Mouse (Mus musculus) heart, embryonic 10.5 days (tissue): ENCODE data around the gene Ccdc117. TPM values are rescaled to one million over a fixed set of nuclear protein-coding genes. Genes with fewer than 3 reads are reported as not detected.
"Not testable (repeated sequence)": the region's sequence is repeated elsewhere in the genome, so short reads cannot be mapped to it uniquely, and the experiment has no call there.

ENCODE experiments used
- DNase-seq: peaks from one replicate; pipeline ENCODE4 v3.0.0-alpha.2; 2017; ENCODE audit warnings: low spot score
- H3K27ac ChIP-seq: fragments of 300-500 bp; sonication (generic); 2 replicates; pipeline ENCODE4 v1.5.1; 2016; ENCODE audit warnings: mild to moderate bottlenecking
- H3K27me3 ChIP-seq: fragments of 300-500 bp; sonication (generic); 2 replicates; pipeline ENCODE4 v1.6.1; 2016; ENCODE audit warnings: mild to moderate bottlenecking; ENCODE audit not compliant: poor library complexity, insufficient read depth, severe bottlenecking
- H3K36me3 ChIP-seq: fragments of 300-500 bp; sonication (generic); 2 replicates; pipeline ENCODE4 v1.6.1; 2016; ENCODE audit warnings: mild to moderate bottlenecking, moderate library complexity
- H3K4me1 ChIP-seq: fragments of 300-500 bp; sonication (generic); 2 replicates; pipeline ENCODE4 v1.6.1; 2016; ENCODE audit warnings: mild to moderate bottlenecking
- H3K4me3 ChIP-seq: fragments of 300-500 bp; sonication (generic); 2 replicates; pipeline ENCODE4 v1.5.1; 2016; ENCODE audit warnings: mild to moderate bottlenecking, moderate library complexity
- H3K9me3 ChIP-seq: fragments of 300-500 bp; sonication (generic); 2 replicates; pipeline ENCODE4 v1.6.1; 2016; ENCODE audit warnings: mild to moderate bottlenecking, moderate library complexity
- WGBS: fragments of 180-500 bp; shearing (Covaris S2); methylation state at CpG from one replicate; pipeline ENCODE4 v1.1.7; 2016; 5-methylcytosine and 5-hydroxymethylcytosine counted together
- polyA plus RNA-seq: library from polyadenylated mRNA; unstranded; fragments of >200 nt; fragmentation: Nextera tagmentation; extraction: Ambion mirVana; gene quantifications from 2 replicates; pipeline ENCODE4 v1.2.1, GENCODE M21; 2016

Ccdc117 gene
- polyA plus RNA-seq, 1 experiment from 2014 or later, result 23.4 TPM

- Histone ChIP-seq H3K27ac (no peak overlapping the region), H3K36me3 (no peaks in the 10 kb centered on the region), H3K4me1 (peaks cover 13% of the 10 kb centered on the region; the same call in 1 of the 2 replicates), H3K9me3 (no peaks in the 10 kb centered on the region), H3K4me3 (no peak overlapping the region), H3K27me3 (no peaks in the 10 kb centered on the region)
- no peak for DNase-seq
- 81% methylated on average over 6 of the region's 6 CpGs for WGBS
Measured at GRCm38 (mm10) chr11:5515655-5516054, 26.3 kb downstream of the Ccdc117 start.

DNA sequence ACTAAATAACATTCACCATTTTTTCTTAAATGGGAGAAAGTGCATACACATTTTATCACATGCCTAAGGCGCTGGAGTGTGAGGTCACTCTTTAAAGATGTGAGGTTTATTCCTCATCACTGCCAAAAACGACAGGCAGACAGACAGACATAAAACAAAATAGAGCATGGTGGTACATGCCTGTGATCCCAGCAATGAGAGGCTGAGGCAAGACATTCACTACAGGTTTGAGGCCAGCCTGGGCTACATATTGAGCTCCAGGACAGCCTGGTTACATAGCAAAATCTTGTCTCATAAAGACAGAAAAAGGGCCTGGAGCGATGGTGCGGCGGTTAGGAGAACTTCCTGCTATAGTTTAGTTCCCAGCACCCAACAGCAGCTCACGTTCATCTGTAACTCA is 26.8 kb downstream of the Ccdc117 start:
- DNase-seq, result no peak
- Histone ChIP-seq H3K9me3 (no peaks in the 10 kb centered on the region), H3K27ac (no peak overlapping the region), H3K4me1 (peaks cover 16% of the 10 kb centered on the region; the same call in 1 of the 2 replicates), H3K27me3 (no peaks in the 10 kb centered on the region), H3K36me3 (no peaks in the 10 kb centered on the region), H3K4me3 (no peak overlapping the region)
- 80% methylated on average over 6 of the region's 6 CpGs for WGBS

DNA sequence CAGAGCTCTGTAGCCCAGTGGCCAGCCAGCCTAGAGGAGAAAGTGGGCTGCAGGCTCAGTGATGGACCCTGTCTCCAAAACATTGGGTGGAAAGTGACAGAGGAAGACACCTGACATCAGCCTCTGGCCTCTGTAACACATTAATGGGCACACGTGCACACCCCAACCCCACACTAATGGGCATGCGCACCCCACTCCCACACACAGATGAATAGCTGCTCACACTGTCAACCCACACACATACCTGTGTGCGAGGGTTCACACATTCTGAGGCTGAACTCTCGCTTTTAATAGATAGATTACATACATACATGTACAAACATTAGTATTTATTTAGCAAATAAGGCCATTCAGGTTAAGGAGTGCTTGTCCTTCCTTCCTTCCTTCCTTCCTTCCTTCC is 27.9 kb downstream of the Ccdc117 start:
- H3K27ac ChIP-seq, result no peak overlapping the region
- WGBS, result 85% methylated on average over 4 of the region's 4 CpGs

DNA sequence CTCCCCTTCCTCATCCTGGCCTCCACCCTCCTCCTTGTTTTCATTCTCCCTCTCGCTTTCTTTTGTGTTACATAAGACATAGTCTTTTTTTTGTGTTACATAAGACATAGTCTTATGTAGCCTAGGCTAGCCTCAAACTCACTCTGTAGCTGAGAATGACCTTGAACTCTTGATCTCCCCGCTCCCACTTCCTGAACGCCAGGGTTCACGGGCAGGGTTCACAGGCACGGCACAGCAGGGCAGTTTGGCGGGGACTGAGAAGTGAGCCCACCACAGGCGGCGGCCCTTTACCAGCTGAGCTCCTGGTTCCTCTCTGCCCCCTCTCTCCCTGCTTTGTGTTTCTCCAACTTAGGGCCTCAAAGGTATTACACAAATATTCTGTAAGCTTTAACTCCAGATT is 29.0 kb downstream of the Ccdc117 start:
- H3K4me3 ChIP-seq, result no peak overlapping the region
- no peaks in the 10 kb centered on the region for H3K9me3 ChIP-seq
- H3K27me3 ChIP-seq, result no peaks in the 10 kb centered on the region
- 0 out of 2 replicates have a peak, but pooled peaks cover 14% of the 10 kb centered on the region for H3K4me1 ChIP-seq
- DNase-seq, result no peak
- no peaks in the 10 kb centered on the region for H3K36me3 ChIP-seq
- H3K27ac ChIP-seq, result no peak overlapping the region
- WGBS, result 74% methylated on average over 8 of the region's 8 CpGs

More for the DNA sequence above, 27.9 kb downstream of the Ccdc117 start:
- H3K4me3 ChIP-seq, result no peak overlapping the region
- no peak for DNase-seq
- H3K27me3 ChIP-seq, result no peaks in the 10 kb centered on the region
- peaks cover 14% of the 10 kb centered on the region; the same call in 1 of the 2 replicates for H3K4me1 ChIP-seq
- no peaks in the 10 kb centered on the region for H3K9me3 ChIP-seq
- no peaks in the 10 kb centered on the region for H3K36me3 ChIP-seq

DNA sequence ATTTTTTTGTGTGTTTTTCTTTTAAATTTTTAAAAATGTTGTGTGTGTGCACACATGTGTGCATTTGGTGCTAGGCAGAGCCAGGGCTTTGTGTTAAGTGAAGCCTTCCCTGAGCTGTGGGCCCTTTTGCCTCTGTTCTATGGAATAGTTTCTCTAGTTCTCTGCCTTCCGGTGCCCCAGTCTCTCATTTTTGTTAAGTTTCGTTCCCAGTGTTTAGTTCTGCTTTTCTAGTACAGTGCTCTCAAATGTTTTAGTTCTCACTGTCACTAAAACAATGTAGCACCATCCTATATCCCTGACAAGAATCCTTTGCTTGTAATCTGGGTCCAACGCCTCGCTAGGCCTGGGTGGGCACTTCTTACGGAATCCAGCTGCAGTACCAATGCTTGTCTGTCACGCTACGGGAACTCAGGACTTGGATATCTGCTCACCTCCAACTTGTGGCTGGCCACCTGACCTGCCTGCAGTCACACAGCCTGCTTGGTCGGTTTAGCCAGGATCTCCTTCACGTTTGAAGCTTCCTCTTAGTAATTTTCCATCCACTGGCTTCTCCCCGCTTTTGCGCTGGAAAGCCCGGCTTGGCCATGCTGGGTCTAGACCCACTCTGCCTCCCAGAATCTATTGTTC is 29.8 kb downstream of the Ccdc117 start:
- Histone ChIP-seq H3K4me3 (no peak overlapping the region), H3K9me3 (no peaks in the 10 kb centered on the region), H3K36me3 (no peaks in the 10 kb centered on the region), H3K27ac (no peak overlapping the region), H3K27me3 (no peaks in the 10 kb centered on the region), H3K4me1 (0 out of 2 replicates have a peak, but pooled peaks cover 14% of the 10 kb centered on the region)
- 72% methylated on average over 12 of the region's 12 CpGs for WGBS
- DNase-seq, result no peak

DNA sequence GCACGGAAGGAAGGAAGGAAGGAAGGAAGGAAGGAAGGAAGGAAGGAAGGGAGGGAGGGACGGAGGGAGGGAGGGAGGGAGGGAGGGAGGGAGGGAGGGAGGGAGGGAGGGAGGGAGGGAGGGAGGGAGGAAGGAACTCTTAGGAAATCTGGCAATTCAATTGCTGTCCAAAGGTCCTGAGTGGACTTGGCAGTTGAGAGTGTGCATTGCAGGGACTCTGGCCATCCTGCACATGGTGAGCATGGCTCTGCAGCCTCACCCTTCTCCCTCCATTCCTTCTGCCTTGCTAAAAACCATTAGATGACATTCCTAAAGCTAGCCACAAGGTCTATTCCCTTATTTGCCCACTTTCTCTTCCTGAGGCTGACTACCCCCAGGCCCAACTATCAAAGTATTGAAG is 31.3 kb downstream of the Ccdc117 start:
- H3K4me3 ChIP-seq, H3K27ac ChIP-seq, DNase-seq, H3K9me3 ChIP-seq, H3K27me3 ChIP-seq, H3K36me3 ChIP-seq: not testable (repeated sequence)
- H3K4me1 ChIP-seq, result peaks cover 18% of the 10 kb centered on the region; the same call in 1 of the 2 replicates
- no CpG with 5 or more reads among the region's 2 CpGs for WGBS

DNA sequence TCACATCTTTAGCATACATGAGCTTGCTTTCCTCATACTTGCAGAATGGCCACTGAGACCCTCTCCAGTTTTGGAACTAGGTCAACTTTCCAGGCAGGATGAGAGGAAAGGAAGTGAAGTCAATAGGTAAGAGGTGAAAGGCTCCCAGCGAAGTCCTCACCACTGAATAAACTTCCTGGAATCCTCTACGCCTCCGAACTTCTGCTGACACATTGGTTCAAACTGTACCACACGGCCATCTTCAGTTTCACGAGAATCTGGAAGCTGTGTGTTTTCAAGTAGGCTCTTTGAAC is 31.9 kb downstream of the Ccdc117 start:
- WGBS, result 61% methylated on average over 5 of the region's 5 CpGs
- H3K27me3 ChIP-seq, result no peaks in the 10 kb centered on the region
- no peak for DNase-seq
- H3K36me3 ChIP-seq, result no peaks in the 10 kb centered on the region
- H3K4me3 ChIP-seq, result no peak overlapping the region
- H3K4me1 ChIP-seq, result peaks cover 24% of the 10 kb centered on the region; the same call in 1 of the 2 replicates
- H3K9me3 ChIP-seq, result no peaks in the 10 kb centered on the region
- no peak overlapping the region for H3K27ac ChIP-seq

GRCm38 (mm10) chr11:5509215-5510098 is 32.5 kb downstream of the Ccdc117 start:
- Histone ChIP-seq H3K27ac (0 out of 2 replicates have a peak overlapping the region, but pooled peaks have one; percentile 2), H3K4me1 (peaks cover 27% of the 10 kb centered on the region; the same call in 1 of the 2 replicates), H3K27me3 (no peaks in the 10 kb centered on the region), H3K9me3 (no peaks in the 10 kb centered on the region), H3K36me3 (no peaks in the 10 kb centered on the region), H3K4me3 (no peak overlapping the region)
- WGBS, result 74% methylated on average over 8 of the region's 8 CpGs
- DNase-seq, result no peak

DNA sequence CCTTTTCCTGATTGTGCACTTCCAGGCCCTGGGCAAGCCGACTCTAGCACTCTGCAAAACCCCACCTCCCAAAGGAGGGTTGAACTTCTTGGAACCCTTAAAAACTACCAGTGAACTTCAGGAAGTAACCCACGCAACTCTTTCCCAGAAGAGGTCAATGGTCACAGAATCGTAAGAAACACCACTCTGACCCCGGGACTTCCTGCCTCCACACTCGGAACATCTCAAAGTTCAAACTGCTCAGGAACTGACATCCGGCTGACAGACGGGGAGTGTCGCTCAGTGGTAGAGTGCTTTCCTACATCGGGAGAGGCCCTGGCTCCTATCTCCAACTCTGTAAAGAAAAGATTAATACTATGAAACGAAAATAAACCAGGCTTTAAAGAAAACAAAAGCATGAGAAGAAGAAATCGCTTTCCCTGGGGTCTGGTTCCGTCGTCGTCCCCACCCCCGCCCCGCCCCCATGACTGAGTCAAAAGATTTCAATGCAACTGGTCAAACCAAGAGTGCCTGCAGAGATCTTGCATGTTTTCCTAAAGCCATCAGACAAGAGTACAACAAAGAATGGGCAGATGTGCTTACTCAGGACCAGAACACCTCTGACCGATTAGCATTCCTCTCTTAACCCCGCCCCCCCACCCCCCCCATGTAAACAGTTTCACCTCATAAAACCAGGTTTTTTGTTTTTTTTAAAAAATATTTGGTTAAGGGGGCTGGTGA is 36.0 kb downstream of the Ccdc117 start:
- peak overlapping the region; percentile 53 for H3K4me3 ChIP-seq
- DNase-seq, result peak; percentile 83
- H3K27ac ChIP-seq, result peak overlapping the region; percentile 71
- no peaks in the 10 kb centered on the region for H3K9me3 ChIP-seq
- H3K36me3 ChIP-seq, result no peaks in the 10 kb centered on the region
- 17% methylated on average over 18 of the region's 18 CpGs for WGBS
- no peaks in the 10 kb centered on the region for H3K27me3 ChIP-seq
- H3K4me1 ChIP-seq, result peaks cover 23% of the 10 kb centered on the region; the same call in 1 of the 2 replicates

DNA sequence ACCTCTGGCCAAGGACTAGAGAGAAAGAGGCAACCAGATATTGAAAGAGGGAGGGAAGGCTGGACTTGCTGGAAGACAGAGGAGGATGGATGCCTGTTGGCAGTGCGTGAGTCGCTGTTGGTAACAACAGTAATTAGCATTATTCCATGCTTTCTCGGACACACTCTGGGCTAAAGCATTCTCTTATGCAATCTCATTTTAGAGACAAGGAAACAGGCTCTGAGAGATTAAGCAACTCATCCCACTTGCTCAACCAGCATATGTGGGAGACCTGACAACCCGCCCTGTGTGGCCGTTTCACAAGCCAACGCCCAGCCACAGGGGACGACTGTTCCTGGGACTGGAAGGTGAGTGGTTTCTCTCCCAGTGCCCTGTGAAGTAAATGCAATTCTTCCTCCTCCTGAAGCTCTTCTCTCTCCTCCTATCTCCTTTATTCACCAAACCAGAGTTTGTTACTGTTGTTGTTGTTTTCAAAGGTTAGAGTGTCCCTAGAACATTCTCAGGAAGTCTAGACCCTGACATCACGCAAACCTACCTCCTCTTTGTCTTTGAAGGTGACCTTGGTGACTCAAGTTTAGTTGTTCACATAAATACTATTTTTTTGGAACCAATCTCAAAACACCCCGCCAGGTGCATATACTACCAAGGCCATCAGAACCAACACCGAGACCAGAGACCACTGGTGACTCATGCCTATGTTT is 39.5 kb downstream of the Ccdc117 start:
- Histone ChIP-seq H3K27ac (no peak overlapping the region), H3K9me3 (no peaks in the 10 kb centered on the region), H3K4me3 (no peak overlapping the region), H3K27me3 (no peaks in the 10 kb centered on the region), H3K4me1 (peaks cover 30% of the 10 kb centered on the region), H3K36me3 (no peaks in the 10 kb centered on the region)
- no peak for DNase-seq
- 84% methylated on average over 10 of the region's 10 CpGs for WGBS

DNA sequence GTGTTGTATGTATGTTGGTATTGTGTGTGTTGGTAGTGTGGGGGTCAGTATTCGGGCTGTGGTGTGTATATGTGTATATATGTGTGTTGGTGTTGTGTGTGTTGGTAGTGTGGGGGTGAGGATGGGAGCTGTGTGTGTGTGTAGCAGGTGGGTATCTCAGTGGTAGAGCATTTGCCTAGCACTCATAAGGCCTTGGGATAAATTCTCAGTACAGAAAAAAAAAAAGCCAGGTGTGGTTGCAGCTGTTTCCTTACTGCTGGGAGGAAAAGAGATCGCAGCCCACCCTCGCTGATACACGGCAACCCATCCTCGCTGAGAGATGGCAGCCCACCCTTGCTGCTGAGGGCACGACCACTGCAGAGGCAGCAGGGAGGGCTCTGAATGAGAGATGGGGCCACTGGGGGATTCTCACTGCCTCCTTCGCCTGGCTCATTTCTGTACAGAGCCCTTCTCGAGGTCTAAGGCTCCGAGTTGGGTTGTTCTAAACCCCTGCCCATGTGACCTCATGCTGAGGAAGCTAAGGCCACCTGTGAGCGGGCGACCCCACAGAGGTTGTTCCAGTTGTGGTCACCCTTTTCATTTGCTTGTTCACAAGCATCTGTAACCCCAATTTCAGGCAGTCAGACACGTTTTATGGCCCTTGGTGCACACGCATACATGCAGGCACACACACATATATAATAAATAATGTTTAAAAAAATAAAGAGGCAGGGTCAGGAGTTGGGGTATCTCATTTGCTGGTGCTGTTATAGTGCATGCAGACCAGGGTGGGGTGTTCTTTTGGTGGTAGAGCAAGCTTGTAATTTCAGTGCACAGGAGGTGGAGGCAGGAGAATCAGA is 40.9 kb downstream of the Ccdc117 start:
- no peak for DNase-seq
- H3K27ac ChIP-seq, result peak overlapping the region; percentile 22; the same call in 1 of the 2 replicates
- H3K27me3 ChIP-seq, result no peaks in the 10 kb centered on the region
- no peaks in the 10 kb centered on the region for H3K36me3 ChIP-seq
- no peaks in the 10 kb centered on the region for H3K9me3 ChIP-seq
- H3K4me3 ChIP-seq, result no peak overlapping the region
- peaks cover 30% of the 10 kb centered on the region for H3K4me1 ChIP-seq
- WGBS, result 80% methylated on average over 13 of the region's 13 CpGs
